Mouse (Mus musculus) E14TG2a.4 (cell line): Measurements from ENCODE around the gene Ttc30b.

Source experiments
- H3K27me3 ChIP-seq: 2 replicates; pipeline ENCODE4 v1.6.1; 2014; ENCODE audit warnings: low read length, control low read depth; ENCODE audit not compliant: insufficient read depth
- H3K36me3 ChIP-seq: 2 replicates; pipeline ENCODE4 v1.6.1; 2014; ENCODE audit warnings: low read length, control low read depth; ENCODE audit not compliant: insufficient read depth
- H3K4me1 ChIP-seq: replicated peaks from 2 replicates; pipeline ENCODE4 v1.6.1; 2014; ENCODE audit warnings: low read depth, low read length, control low read depth
- H3K4me3 ChIP-seq: replicated peaks from 2 replicates; pipeline ENCODE4 v1.5.1; 2014; ENCODE audit warnings: mild to moderate bottlenecking, low read length
- H3K9me3 ChIP-seq: 2 replicates; pipeline ENCODE4 v1.6.1; 2014; ENCODE audit warnings: low read length, control low read depth
- CTCF ChIP-seq: conservative IDR thresholded peaks from 2 replicates; pipeline ENCODE4 v1.5.1; 2014; ENCODE audit warnings: low read length
- NANOG ChIP-seq: IDR thresholded peaks from 2 replicates; pipeline ENCODE4 v1.6.1; 2014; ENCODE audit warnings: borderline replicate concordance, low read length, mixed read lengths
- POU5F1 ChIP-seq: IDR thresholded peaks from 2 replicates; pipeline ENCODE4 v1.6.1; 2014; ENCODE audit warnings: low read length, borderline replicate concordance

Gene Ttc30b

DNA sequence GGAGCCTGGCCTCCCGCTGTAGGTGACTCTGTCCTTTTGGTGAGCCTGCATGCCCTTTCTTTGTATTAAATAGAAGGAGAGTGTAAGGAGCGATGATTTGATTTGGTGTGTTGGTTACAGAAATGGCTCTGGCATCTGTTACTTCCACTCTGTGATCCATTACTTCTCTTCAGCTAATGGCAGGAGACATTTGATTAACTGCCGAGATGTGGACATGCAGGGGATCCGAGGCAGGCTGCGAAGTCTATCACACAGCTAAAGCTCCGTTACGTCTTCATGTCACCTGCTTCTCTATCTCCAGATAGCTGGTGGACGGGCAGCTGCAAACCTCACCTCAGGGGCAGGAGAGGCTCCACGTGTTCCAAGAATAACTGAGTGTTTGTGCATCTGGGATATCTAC lies 35.7 kb upstream of the Ttc30b start:
- Histone ChIP-seq H3K36me3 (no peaks in the 10 kb centered on the region), H3K4me3 (no peak overlapping the region), H3K27me3 (no peaks in the 10 kb centered on the region), H3K9me3 (no peaks in the 10 kb centered on the region), H3K4me1 (peaks cover 6% of the 10 kb centered on the region)
- no peak for TF ChIP-seq CTCF

GRCm38 (mm10) chr2:75964972-75965371 lies 26.6 kb upstream of the Ttc30b start:
- Histone ChIP-seq H3K27me3 (no peaks in the 10 kb centered on the region; the same call in 1 of the 2 replicates), H3K4me1 (peaks cover 44% of the 10 kb centered on the region), H3K4me3 (no peak overlapping the region), H3K36me3 (no peaks in the 10 kb centered on the region), H3K9me3 (no peaks in the 10 kb centered on the region)
- TF ChIP-seq NANOG (no peak), POU5F1 (no peak), CTCF (peak; percentile 48)

GRCm38 (mm10) chr2:75964512-75964911 lies 26.1 kb upstream of the Ttc30b start:
- H3K4me3 ChIP-seq: peak overlapping the region; percentile 1; the same call in 1 of the 2 replicates
- H3K4me1 ChIP-seq: peaks cover 49% of the 10 kb centered on the region
- no peaks in the 10 kb centered on the region for H3K9me3 ChIP-seq
- no peaks in the 10 kb centered on the region; the same call in 1 of the 2 replicates for H3K27me3 ChIP-seq
- TF ChIP-seq CTCF: peak; percentile 34
- TF ChIP-seq NANOG: no peak
- no peaks in the 10 kb centered on the region for H3K36me3 ChIP-seq

DNA sequence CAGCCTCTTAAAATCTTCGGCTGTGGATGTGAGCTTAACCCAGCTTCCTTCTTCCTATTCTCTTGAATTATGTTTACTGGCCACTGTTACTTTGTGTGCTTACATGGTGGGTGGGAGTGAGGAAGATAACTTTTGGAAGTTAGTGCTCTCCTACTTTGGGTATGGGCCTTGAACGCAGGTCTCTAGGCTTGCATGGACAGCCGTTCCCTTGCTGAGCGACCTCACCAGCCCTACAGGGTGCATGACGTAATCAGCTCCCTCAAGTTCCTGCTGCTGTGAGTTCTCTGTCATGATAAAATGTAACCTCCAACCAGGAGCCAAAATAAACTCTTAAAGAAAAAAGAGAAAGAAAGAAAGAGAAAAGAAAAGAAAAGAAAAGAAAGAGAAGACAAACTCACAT lies 25.7 kb upstream of the Ttc30b start:
- H3K4me1 ChIP-seq: peaks cover 53% of the 10 kb centered on the region

DNA sequence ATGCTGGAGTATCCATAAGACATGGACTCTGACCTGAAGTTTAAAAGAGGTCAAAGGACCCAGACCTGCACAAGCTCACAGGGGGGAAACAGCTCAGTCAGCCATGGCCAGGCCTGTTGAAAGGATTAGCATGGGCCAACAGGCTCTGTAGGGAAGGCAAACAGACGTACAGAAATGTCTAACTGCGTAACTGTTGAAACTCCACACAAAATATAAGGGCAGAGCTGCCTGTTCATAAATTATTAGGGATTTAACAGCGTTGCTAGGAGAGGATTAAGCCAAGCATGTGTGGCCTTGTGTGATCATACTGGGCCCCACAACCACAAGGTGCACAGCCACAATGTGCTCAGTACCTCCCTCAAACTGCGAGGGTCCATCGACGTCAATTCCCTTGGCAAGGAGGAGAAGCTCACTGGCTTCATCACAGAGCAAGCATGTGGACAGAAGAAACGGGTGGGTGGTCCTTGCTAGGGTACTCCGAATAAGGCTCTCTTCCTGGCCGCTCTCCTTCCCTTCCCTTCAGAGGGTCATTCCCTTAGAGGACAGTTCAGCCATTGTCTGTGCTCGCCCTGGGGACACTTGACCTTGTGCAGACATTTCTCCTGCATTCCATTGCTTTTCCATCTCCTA lies 24.9 kb upstream of the Ttc30b start:
- Histone ChIP-seq H3K4me1 (peaks cover 61% of the 10 kb centered on the region), H3K9me3 (no peaks in the 10 kb centered on the region), H3K27me3 (no peaks in the 10 kb centered on the region; the same call in 1 of the 2 replicates), H3K4me3 (no peak overlapping the region), H3K36me3 (no peaks in the 10 kb centered on the region)
- TF ChIP-seq POU5F1 (no peak), CTCF (no peak), NANOG (no peak)

More for the DNA sequence above, 25.7 kb upstream of the Ttc30b start:
- Histone ChIP-seq H3K9me3 (no peaks in the 10 kb centered on the region), H3K36me3 (no peaks in the 10 kb centered on the region), H3K27me3 (no peaks in the 10 kb centered on the region; the same call in 1 of the 2 replicates), H3K4me3 (peak overlapping the region; percentile 1; the same call in 1 of the 2 replicates)
- TF ChIP-seq NANOG (no peak), POU5F1 (no peak), CTCF (no peak)

- Histone ChIP-seq H3K27me3 (no peaks in the 10 kb centered on the region; the same call in 1 of the 2 replicates), H3K4me1 (peaks cover 69% of the 10 kb centered on the region), H3K36me3 (no peaks in the 10 kb centered on the region), H3K4me3 (peak overlapping the region; percentile 60), H3K9me3 (no peaks in the 10 kb centered on the region)
- TF ChIP-seq NANOG: no peak; the same call in 1 of the 2 replicates
- TF ChIP-seq CTCF: no peak
- TF ChIP-seq POU5F1: no peak
Measured at GRCm38 (mm10) chr2:75960366-75961330, 22.3 kb upstream of the Ttc30b start.

- no peaks in the 10 kb centered on the region for H3K36me3 ChIP-seq
- H3K9me3 ChIP-seq: no peaks in the 10 kb centered on the region
- H3K4me3 ChIP-seq: peak overlapping the region; percentile 60
- H3K27me3 ChIP-seq: no peaks in the 10 kb centered on the region; the same call in 1 of the 2 replicates
- TF ChIP-seq NANOG (no peak), CTCF (no peak), POU5F1 (no peak)
- peaks cover 72% of the 10 kb centered on the region for H3K4me1 ChIP-seq
Measured at GRCm38 (mm10) chr2:75959850-75960365, 21.5 kb upstream of the Ttc30b start.

DNA sequence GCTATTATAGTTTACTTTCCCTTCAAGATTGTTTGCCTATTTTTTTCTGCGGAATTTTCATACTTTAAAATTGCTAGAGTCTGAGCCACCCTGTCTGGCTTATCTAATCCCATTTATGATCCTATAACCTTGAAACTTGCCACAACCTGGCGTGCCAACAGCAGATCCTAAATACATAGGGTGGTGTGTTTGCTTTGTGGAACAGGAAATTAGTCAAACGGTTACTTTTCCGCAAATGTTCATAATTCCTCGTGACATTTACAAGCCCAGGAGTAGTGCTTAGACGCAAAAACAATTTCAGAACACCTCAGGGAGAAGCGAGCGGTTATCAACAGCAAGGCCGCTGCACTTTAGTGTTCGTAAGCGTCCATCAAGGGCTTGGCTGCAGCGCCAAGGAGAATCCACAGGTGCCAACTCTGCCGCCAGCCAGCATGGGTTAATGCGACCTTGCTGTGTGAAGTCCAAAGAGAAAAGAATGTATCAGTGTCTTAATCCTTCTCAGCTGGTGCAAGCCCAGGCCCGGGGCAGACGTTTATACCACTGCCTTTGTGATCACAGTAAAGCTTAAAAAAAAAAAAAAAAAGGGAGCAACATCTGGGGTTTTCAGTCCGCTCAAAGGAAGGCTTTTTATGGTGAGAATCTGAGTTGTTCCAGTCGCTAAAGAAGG lies 20.9 kb upstream of the Ttc30b start:
- Histone ChIP-seq H3K27me3 (no peaks in the 10 kb centered on the region; the same call in 1 of the 2 replicates), H3K36me3 (no peaks in the 10 kb centered on the region), H3K9me3 (no peaks in the 10 kb centered on the region), H3K4me3 (peak overlapping the region; percentile 60), H3K4me1 (peaks cover 66% of the 10 kb centered on the region)
- TF ChIP-seq CTCF (no peak), POU5F1 (no peak), NANOG (no peak)
